Mouse (Mus musculus): Measurements from ENCODE around the gene Kcna5.

GRCm38 (mm10) chr6:126560036-126560435 is 24.8 kb upstream of the Kcna5 start:
- TF ChIP-seq POLR2A (IDR thresholded peaks at IDR 0.05; ENCODE audit: extremely low read depth, insufficient read depth, low read length) (no peak), CTCF (IDR thresholded peaks at IDR 0.05; ENCODE audit: low read depth, low read length) (no peak)

Data from liver, adult 2 months (tissue).